Mouse (Mus musculus) layer of hippocampus, postnatal 14 days (tissue): ENCODE data around the gene Cdkn2a. TPM values are rescaled to one million over a fixed set of nuclear protein-coding genes. Genes with fewer than 3 reads are reported as not detected.
A peak's percentile ranks its signal among the peaks of the same experiment; 100 is the strongest.

Experiments
- DNase-seq, 2 experiments: peaks; one replicate each; pipeline ENCODE4 v3.0.0; 2021 to 2022; ENCODE audit warnings: low spot score in 2 of 2, mixed read lengths in 1 of 2
- long read RNA-seq, 2 experiments: library from polyadenylated mRNA; stranded (forward); transcript quantifications; one replicate each; pipeline ENCODE4 v2.0.0; 2021
- total RNA-seq, 2 experiments: library from RNA; stranded (reverse); gene quantifications; 2 replicates each; pipeline ENCODE4 v1.2.3; 2021

Gene Cdkn2a
- under 1 TPM in 1 of 2 experiments, not detected in 1; 0.51 TPM for total RNA-seq
- long read RNA-seq, experiment 1: 0 reads
- long read RNA-seq, experiment 2: 0 reads

GRCm38 (mm10) chr4:89294486-89295440 lies at the start of gene Cdkn2a:
Gene Cdkn2a, minus strand, starts transcription at chr4:89294653.
- DNase-seq: peak; percentile 30 to 60

GRCm38 (mm10) chr4:89313461-89313860 lies 19.0 kb upstream of the Cdkn2a start:
- DNase-seq: no peak

- DNase-seq: peak; percentile 60 to 75
These were observed 16.2 kb upstream of the Cdkn2a start, which contains the start of gene Cdkn2b for GRCm38 (mm10) chr4:89310491-89311254. Gene Cdkn2b, minus strand, starts transcription at chr4:89311039.

GRCm38 (mm10) chr4:89309996-89310395 lies 15.5 kb upstream of the Cdkn2a start:
- DNase-seq: no peak

GRCm38 (mm10) chr4:89308001-89308400 lies 13.5 kb upstream of the Cdkn2a start:
- DNase-seq: no peak

- DNase-seq: no peak
These were observed 12.4 kb upstream of the Cdkn2a start for GRCm38 (mm10) chr4:89306798-89307365.

GRCm38 (mm10) chr4:89305691-89306090 lies 11.2 kb upstream of the Cdkn2a start:
- no peak for DNase-seq

- no peak for DNase-seq
These were observed 9.0 kb upstream of the Cdkn2a start for GRCm38 (mm10) chr4:89303281-89303995.

GRCm38 (mm10) chr4:89302129-89302528 lies 7.7 kb upstream of the Cdkn2a start:
- no peak for DNase-seq

- no peak for DNase-seq
These were observed 5.3 kb upstream of the Cdkn2a start for GRCm38 (mm10) chr4:89299721-89300120.

GRCm38 (mm10) chr4:89295441-89296220 lies 1.2 kb upstream of the Cdkn2a start:
- no peak for DNase-seq

- no peak for DNase-seq
These were observed 365 bp downstream of the Cdkn2a start for GRCm38 (mm10) chr4:89294091-89294485.

GRCm38 (mm10) chr4:89293516-89293915 lies 937 bp downstream of the Cdkn2a start:
- no peak for DNase-seq

- no peak for DNase-seq
These were observed 5.4 kb downstream of the Cdkn2a start for GRCm38 (mm10) chr4:89289028-89289427.

GRCm38 (mm10) chr4:89286566-89286965 lies 7.9 kb downstream of the Cdkn2a start:
- DNase-seq: no peak

GRCm38 (mm10) chr4:89285688-89286087 lies 8.8 kb downstream of the Cdkn2a start:
- DNase-seq: no peak

GRCm38 (mm10) chr4:89282661-89283060 lies 11.8 kb downstream of the Cdkn2a start:
- no peak for DNase-seq

- DNase-seq: no peak
These were observed 12.4 kb downstream of the Cdkn2a start for GRCm38 (mm10) chr4:89282036-89282566.

GRCm38 (mm10) chr4:89281236-89281635 lies 13.2 kb downstream of the Cdkn2a start:
- DNase-seq: no peak

- no peak for DNase-seq
These were observed 14.8 kb downstream of the Cdkn2a start for GRCm38 (mm10) chr4:89279641-89280040.
